Mouse (Mus musculus) thymus, postnatal 36 days (tissue): ENCODE data around the gene Ccdc172.

ENCODE experiments used
- DNase-seq, 2 experiments: peaks; one replicate each; pipeline ENCODE4 v3.0.0; 2022; ENCODE audit warnings: mixed read lengths in 2 of 2

The Ccdc172 gene

DNA sequence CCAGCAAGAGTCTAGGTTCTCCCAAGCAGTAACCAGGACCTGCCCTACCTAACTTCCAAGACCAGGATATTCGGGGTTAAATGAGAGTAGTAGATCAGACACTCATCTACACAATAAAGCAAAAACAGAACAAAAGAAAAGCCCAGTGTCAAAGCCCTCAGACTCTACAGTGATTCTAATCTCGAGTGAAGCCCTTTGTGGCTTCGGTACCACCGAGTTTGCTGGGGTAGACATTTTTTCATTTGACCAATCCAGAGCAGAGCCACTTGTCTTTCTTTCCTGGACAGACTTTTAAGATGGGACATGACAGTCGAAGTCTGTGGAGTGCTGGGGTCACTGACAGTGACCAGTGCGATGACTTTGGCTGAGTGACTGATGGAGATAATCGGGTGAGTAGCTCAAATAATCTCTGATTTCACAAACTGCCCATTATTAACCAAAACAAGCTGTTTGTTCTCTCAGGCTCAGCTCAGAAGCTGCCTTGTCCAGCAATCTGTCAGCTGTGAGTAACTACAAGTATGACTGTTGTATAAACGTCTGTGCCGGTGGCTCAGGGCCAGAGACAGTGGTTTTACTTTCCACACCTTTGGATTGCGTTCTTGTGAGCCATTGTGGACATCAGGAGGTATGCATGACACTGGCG lies 60.8 kb downstream of the Ccdc172 start:
- DNase-seq = no peak

DNA sequence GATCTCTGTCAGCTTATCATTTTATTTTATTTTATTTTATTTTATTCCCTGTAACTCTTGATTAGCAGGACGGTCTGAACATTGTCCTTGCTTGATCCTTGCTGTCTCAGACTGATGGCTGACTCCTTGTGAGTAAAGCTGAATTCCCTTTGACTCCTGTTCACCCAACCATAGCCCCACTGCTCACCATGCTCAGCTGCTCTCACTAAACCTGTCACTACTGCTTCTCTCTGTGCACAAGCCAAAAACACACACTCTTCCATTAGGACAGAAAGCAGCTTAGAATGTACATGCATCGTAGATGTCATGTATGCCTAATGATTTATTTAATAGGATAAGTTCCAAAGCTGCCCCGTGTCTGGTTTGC lies 61.3 kb downstream of the Ccdc172 start:
- no peak for DNase-seq

DNA sequence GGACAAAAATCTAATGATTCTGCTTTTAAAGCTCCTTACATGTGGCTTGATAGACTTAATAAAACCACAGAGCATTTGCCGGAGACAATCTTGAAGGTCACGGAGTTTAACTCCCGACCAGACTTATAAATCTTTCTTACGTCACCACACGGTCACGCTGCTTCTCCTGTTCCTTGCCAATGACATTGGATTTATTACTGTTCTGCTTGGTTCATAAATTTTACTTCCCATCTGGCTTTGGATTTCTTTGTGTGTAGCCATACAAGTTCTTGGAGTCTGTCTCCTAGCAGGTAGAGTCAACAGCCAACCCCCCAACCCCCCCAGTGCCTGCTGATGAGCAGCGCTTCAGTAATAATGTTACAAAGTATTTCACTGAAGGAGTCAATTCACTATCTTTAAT lies 70.2 kb downstream of the Ccdc172 start:
- DNase-seq = no peak

DNA sequence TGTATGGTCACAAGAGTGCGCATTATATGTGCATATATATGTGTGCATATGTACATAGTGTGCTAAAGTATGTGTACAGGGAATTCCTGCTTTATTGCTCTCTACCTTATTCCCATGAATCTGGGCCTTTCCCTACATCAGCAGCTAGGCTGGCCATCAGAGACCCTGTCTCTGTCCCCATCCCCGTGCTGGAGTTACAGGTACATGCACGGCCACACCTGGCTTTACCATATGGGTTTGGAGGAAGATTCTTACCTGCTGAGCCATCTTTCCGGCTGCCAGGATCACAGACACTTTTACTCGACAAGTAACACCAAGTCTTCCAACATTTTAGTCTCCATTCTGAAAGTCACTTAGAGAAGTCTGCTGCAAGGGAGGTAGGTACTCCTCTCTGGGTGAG lies 71.2 kb downstream of the Ccdc172 start:
- DNase-seq = no peak

GRCm38 (mm10) chr19:58586046-58586445 lies 74.3 kb downstream of the Ccdc172 start:
- DNase-seq = no peak

DNA sequence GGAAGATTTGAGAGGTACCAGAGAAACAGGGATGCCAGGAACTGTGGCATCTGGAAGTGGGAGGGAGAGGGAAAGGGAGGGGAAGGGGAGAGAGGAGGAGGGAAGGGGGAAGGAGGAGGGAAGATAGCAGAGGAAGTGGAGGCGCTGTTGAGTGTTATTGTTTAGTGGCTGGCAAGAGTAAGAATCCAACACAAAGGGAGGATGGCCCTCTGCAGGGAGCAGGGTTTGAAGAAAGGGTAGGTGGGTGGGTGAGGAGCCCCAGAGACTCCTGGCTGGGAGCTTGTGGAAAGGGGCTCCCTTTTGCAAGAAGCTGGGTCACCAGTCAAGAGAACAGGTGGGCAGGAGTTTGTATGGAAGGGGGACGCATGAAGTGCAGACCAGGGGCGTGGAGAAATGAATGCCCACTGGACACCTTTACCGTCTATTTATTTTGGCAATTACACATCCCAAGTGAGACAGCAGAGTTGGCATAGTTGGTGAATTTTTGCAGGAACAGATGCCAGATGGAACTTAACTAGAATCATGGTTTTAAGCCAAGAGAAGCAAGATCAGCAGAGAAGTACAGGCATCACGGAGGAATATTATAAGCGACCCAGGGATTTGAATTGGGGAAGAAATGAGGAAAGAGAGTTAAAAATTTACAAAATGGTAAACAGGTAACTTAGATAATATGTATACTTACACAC lies 78.6 kb downstream of the Ccdc172 start:
- no peak for DNase-seq

GRCm38 (mm10) chr19:58600381-58600780 lies 88.6 kb downstream of the Ccdc172 start:
- DNase-seq = no peak
